Mouse (Mus musculus) cerebellum, adult 9-11 months (tissue): ENCODE data around the gene Mrgpre.

Source experiments
- DNase-seq: peaks from one replicate; pipeline ENCODE4 v3.0.0; 2022

Gene Mrgpre

DNA sequence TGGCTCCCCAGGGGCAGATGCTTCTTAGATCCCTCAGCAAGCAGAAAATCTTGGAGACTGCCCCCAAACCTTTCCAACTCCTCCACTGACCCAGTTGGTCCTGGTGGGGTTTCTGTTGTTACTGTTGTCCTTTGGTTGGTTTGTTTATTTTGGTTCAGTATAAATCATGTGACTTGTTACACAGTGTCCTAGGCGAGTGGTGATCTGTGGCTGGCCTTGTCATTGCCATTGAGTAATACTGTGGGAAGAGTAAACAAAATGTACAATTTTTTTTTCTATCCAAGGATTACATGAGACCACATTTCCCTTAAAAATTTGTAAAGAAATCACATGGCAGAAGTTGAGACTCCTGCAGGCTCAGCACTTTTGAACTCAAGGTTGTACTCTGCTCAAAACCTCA lies 14.8 kb downstream of the Mrgpre start:
- DNase-seq = no peak

DNA sequence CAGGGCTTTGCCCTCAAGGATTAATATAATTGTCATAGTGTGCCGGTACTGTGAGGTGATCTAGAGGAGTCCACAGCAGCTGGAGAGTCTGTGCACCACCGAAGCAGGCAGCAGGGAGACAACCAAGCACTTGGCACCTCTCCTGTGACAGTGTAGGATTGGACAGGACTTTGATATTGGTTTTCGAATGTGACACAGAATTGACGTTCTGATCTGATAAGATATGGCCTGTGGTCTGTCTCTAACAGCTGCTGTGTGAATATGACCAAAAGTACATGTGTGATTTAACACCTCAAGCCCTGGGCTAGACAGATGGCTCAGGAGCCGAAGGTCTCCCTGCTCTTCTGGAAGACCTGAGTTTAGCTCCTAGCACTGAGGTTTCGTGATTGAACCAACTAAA lies 16.0 kb downstream of the Mrgpre start:
- DNase-seq = no peak

DNA sequence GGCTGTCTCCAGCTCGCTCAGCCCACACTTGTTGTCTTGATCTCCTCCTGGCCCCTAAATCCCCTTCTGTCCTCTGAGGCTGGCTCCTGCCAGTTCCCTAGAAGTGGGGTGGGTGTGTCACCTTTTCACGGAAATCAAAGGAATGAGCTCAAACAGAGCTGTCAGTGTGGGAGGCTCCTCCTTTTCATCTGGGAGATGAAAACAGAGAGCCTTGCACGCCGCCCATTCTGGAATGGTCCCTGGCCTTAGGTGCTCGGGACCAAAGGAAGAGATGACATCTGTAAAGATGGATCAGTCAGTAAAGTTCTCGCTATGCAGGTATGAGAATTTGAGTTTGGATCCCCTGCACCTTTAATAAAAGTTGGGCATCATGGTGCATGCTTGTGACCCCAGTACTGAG lies 17.4 kb downstream of the Mrgpre start, which contains the start of gene Mrgprg:
Gene Mrgprg (minus strand): TSS at position 101 of the 400 bp plus-strand sequence.
- no peak for DNase-seq

DNA sequence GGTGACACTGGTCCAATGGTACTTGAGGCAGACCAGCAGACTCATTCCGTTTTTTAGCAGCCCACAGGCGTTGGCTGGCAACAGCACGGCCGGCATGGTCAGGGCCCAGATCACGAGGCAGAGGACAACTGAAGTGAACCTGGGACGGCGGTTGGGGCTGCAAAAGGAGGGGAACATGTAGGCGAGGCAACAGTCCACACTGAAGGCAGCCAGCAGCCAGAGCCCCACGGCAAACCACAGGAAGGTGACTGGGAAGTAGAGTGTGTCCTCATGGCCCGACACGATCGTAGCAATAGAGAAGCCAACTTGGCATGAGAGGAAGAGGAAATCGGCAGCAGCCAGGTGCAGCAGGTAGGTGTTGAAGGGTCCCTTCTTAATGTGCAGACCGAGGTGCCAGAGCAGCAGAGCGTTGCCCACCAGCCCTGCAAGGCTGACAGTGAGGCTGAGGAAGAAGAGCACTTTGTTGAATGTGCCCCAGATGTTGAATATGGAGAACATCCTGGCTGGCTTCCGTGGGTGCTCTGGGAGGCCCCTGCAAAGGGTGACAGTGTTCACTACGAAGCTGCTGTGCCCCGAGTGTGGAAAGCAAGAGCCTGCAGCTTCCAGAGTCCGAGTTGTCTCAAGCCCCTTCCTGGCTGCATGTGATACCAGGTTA lies 19.3 kb downstream of the Mrgpre start:
- no peak for DNase-seq

DNA sequence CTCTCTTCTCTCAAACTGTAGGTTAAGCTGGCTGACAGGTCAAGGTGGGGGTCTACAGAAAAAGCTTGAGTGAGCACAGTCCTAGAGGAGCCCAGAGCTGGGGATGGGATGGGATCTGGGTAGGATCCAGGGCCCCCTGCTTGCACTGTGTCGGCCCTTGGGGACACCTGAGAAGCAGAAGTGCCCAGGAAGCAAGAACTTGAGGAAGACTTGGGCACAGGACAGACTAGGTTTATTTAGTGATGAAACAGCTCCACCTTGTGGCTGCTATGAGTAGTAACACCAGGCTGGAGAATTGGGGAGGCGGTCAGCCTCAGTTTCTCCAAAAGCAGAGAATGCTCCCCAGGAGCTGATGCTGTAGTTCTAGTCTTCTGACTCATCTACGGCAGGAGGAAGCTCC lies 20.5 kb downstream of the Mrgpre start:
- no peak for DNase-seq

- DNase-seq = peak; percentile 88
These were observed 25.3 kb downstream of the Mrgpre start for GRCm38 (mm10) chr7:143758956-143759355.

GRCm38 (mm10) chr7:143757696-143758095 lies 26.6 kb downstream of the Mrgpre start:
- no peak for DNase-seq

GRCm38 (mm10) chr7:143757027-143757390 lies 27.3 kb downstream of the Mrgpre start:
- DNase-seq = peak; percentile 77

- DNase-seq = no peak
These were observed 27.9 kb downstream of the Mrgpre start, which contains the start of gene Osbpl5 for GRCm38 (mm10) chr7:143756125-143757026. Gene Osbpl5, minus strand, starts transcription at chr7:143756985.

DNA sequence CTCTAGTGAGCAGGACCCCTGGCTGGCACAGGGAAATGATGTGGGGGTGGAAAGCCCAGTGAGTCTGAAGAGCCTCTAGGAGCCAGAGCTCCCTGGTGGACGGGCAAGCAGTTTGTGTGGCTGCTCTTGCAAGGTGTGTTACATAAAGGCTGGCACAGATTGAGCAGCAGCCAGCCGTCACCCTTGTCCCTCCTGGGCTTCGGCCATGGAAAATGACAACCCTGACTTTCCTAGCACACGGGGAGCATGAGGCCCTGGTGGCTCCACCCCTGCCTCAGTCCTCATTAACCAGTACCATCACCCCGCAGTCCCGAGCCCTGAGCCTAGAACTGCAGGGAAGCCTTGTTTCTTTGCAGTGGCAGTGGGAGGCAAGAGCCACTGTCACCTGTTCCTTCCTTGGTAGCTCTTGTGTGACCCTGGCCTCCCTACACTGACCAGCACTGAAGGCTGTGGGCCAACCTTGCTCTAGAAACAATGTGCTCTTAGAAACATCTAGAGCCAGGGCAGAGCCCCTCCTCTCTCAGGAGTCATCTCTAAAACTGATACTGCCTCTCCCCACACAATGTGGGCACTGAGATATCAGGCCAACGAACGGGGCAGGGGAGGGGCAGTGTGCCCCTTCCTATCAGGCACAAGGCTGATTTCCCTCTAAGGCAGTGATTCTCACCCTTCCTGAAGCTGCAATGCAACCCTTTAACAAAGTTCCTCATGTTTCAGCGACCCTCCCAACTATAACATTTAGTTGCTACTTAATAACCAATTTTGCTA lies 28.8 kb downstream of the Mrgpre start:
- DNase-seq = peak; percentile 60

GRCm38 (mm10) chr7:143753990-143754715 lies 30.1 kb downstream of the Mrgpre start:
- peak; percentile 53 for DNase-seq

- DNase-seq = peak; percentile 64
These were observed 31.7 kb downstream of the Mrgpre start for GRCm38 (mm10) chr7:143752606-143753005.

GRCm38 (mm10) chr7:143752056-143752455 lies 32.2 kb downstream of the Mrgpre start:
- DNase-seq = no peak

DNA sequence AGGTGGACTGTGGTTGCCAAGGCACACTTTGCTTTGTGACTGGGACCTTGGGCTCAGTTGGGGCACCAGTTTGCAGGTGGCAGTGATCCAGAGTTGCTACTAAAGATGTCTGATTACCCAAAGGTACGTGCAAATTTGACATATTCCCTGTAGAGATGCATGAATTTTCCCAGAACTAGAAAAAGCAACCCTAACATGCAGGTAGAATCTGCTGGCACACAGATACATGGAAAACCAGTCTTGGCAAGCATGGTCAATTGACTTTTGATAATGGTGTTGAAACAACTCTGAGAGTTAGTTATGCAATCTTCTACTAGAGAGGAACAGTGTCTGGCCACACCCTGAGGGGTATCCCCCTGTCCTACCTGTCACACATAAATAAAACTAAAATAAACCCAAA lies 32.9 kb downstream of the Mrgpre start:
- DNase-seq = no peak

DNA sequence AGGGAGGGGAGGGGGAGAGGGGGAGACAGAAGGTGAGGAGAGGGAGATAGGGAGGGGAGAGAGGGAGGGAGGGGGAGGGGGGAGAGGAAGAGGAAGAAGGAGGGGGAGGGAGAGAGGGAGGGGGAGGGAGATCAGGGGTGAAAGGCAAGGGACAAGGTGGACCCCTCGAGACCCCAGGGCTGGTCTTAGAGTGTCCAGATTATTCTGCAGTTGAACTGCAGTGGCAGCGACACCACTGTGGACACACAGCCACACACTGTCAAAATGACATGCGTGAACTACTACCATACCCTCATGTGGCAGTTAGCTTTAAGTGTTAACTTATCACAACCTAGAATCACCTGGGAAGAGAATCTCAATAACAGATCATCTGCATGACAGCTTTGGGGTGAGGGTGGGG lies 35.3 kb downstream of the Mrgpre start:
- DNase-seq = no peak

GRCm38 (mm10) chr7:143748041-143748868 lies 36.0 kb downstream of the Mrgpre start:
- DNase-seq = peak; percentile 82

DNA sequence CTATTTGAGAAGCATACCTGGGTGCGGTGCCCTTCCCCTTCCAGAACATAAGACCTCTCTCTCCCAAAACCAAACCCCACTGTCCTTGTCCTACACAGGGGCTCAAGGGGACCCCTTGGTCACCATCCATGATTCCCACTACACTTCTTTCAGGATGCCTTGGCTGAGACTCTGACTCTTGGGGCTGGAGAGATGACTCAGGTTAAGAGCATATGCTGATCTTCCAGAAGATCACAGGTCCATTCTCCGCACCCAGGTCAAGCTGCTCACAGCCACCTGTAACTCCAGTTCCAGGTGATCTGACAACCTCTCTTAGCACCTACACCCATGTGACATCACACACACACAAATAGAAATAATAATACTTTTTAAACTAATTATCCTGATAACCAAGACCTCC lies 43.6 kb downstream of the Mrgpre start:
- DNase-seq = no peak

DNA sequence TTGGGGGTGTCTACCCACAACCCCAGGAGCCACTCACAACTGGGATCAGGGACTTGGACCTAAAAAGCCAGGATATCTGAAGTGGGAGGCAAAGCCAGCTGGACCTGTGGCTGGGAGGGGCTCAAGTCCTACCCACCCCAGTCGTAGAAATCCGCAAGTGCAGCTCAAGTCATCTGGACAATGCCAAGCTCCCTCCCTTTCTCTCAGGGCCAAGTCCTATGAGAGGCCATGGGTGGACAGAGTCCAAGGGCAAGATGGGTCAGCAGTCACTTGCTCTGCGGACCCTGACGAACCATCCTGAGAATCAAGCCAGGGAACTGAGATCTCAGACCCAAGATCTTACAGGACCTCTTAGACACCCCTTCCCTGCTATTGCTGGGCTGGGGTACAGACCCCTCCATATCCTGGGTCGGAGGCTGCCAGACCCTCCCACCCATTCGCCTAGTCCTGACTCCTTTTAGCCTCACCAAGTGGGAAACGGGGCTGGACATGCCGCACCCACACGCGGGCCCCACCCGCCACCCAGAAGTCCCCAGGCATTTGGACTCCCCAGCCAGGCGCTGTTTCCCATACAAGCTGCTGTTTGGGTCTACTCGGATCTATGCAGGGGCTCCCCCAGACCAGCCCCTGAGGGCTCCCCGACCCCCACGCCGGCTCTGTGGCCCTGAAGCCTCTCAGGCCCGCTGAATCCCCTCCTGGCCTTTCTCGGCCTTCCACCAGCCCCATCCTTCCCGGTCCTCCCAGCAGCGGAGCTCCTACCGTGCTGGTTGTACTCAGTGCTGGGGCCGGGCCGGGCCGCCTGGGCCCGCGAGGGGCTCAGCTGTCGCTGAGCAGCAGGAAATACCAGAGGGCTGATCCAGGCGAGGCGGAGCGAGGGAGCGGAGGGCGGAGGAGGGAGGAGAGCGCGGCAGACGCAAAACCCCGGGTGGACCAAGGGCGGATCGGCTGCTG lies 44.5 kb downstream of the Mrgpre start:
- peak; percentile 45 for DNase-seq

GRCm38 (mm10) chr7:143738601-143739006 lies 45.7 kb downstream of the Mrgpre start:
- no peak for DNase-seq

- no peak for DNase-seq
These were observed 46.1 kb downstream of the Mrgpre start for GRCm38 (mm10) chr7:143738194-143738593.

DNA sequence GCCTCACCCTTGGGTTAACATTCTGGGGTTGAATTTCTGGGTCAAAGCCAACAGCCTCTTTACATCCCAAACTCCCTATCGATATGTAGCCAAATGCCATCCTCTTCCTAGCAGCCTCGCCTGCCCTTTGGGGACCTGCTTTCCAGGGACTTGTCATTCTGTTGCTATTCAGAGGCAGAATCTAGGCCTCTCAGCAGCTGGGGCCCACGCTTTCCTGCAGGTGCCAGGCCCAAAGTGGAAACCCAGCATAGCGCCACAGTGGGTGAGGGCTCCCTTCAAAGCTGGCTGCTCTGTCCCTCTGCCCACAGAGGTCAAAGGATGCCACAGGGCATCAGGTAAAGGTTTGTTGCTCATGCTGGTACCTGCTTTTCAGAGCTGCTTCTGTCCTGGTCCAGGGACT lies 50.6 kb downstream of the Mrgpre start:
- no peak for DNase-seq
